Mouse (Mus musculus) brown adipose tissue, adult 24 weeks (tissue): Measurements from ENCODE around the gene Kif22. TPM values are rescaled to one million over a fixed set of nuclear protein-coding genes. Genes with fewer than 3 reads are reported as not detected.

ENCODE experiments used
- H3K27ac ChIP-seq: fragments of 200-500 bp; replicated peaks from 2 replicates; pipeline ENCODE4 v1.5.1; 2012; ENCODE audit warnings: low read depth, mild to moderate bottlenecking, low read length
- H3K4me1 ChIP-seq: fragments of 200-500 bp; 2 replicates; pipeline ENCODE4 v1.6.1; 2012; ENCODE audit warnings: low read length, mixed read lengths; ENCODE audit not compliant: control insufficient read depth, insufficient read depth, insufficient read length
- H3K4me3 ChIP-seq: fragments of 200-500 bp; 2 replicates; pipeline ENCODE4 v1.5.1; 2012; ENCODE audit warnings: low read depth, mild to moderate bottlenecking, low read length, moderate library complexity; ENCODE audit not compliant: insufficient read depth
- polyA plus RNA-seq: library from polyadenylated mRNA; stranded (reverse); fragments of >200 nt; gene quantifications from 2 replicates; pipeline ENCODE4 v1.2.4, GENCODE M21; 2012; ENCODE audit not compliant: missing spikeins, insufficient read depth, insufficient read length

Gene Kif22
- polyA plus RNA-seq, 1 experiment, result not detected

- H3K27ac ChIP-seq, result no peak overlapping the region
- no peak overlapping the region for H3K4me3 ChIP-seq
- no peaks in the 10 kb centered on the region for H3K4me1 ChIP-seq
Observed at GRCm38 (mm10) chr7:126996449-126996848, 45.8 kb downstream of the Kif22 start.

GRCm38 (mm10) chr7:126988816-126989215, 53.5 kb downstream of the Kif22 start:
- Histone ChIP-seq H3K4me1 (no peaks in the 10 kb centered on the region), H3K4me3 (no peak overlapping the region), H3K27ac (no peak overlapping the region)

- Histone ChIP-seq H3K4me3 (no peak overlapping the region), H3K27ac (no peak overlapping the region), H3K4me1 (no peaks in the 10 kb centered on the region)
Observed at GRCm38 (mm10) chr7:126986319-126986718, 56.0 kb downstream of the Kif22 start.

GRCm38 (mm10) chr7:126984667-126985444, 57.4 kb downstream of the Kif22 start:
- Histone ChIP-seq H3K4me3 (no peak overlapping the region), H3K4me1 (no peaks in the 10 kb centered on the region), H3K27ac (no peak overlapping the region)

- no peak overlapping the region for H3K27ac ChIP-seq
- H3K4me3 ChIP-seq, result no peak overlapping the region
- H3K4me1 ChIP-seq, result no peaks in the 10 kb centered on the region
Observed at GRCm38 (mm10) chr7:126983113-126983512, 59.2 kb downstream of the Kif22 start.

- Histone ChIP-seq H3K4me3 (no peak overlapping the region), H3K27ac (no peak overlapping the region), H3K4me1 (peaks cover 3% of the 10 kb centered on the region; the same call in 1 of the 2 replicates)
Observed at GRCm38 (mm10) chr7:126982054-126982453, 60.2 kb downstream of the Kif22 start.

- no peak overlapping the region for H3K4me3 ChIP-seq
- H3K4me1 ChIP-seq, result peaks cover 6% of the 10 kb centered on the region; the same call in 1 of the 2 replicates
- no peak overlapping the region for H3K27ac ChIP-seq
Observed at GRCm38 (mm10) chr7:126981601-126982000, 60.7 kb downstream of the Kif22 start.

GRCm38 (mm10) chr7:126978841-126979240, 63.4 kb downstream of the Kif22 start:
- Histone ChIP-seq H3K4me1 (peaks cover 19% of the 10 kb centered on the region), H3K27ac (no peak overlapping the region), H3K4me3 (no peak overlapping the region)

Other genes with a start within 250 kb of the Kif22 start
- 46.4 and 53.3 TPM in 2 replicates for gene Ppp4c, start 250.0 kb downstream of the Kif22 start, polyA plus RNA-seq
- gene Fam57b, start 244.8 kb downstream of the Kif22 start, polyA plus RNA-seq, result 50.7 and 63.7 TPM in 2 replicates
- gene 4930451I11Rik, start 210.8 kb downstream of the Kif22 start, polyA plus RNA-seq, result not detected in 2 replicates
- not detected in 2 replicates for gene Doc2a, start 195.1 kb downstream of the Kif22 start, polyA plus RNA-seq
- gene Hirip3, start 180.5 kb downstream of the Kif22 start, polyA plus RNA-seq, result 6.1 and 7.4 TPM in 2 replicates
- gene Ino80e, start 180.1 kb downstream of the Kif22 start, polyA plus RNA-seq, result 16.4 and 27.1 TPM in 2 replicates
- gene Taok2, start 157.8 kb downstream of the Kif22 start, polyA plus RNA-seq, result 17.6 and 22.7 TPM in 2 replicates
- gene Tmem219, start 119.6 kb downstream of the Kif22 start, polyA plus RNA-seq, result 41.9 and 45.2 TPM in 2 replicates
- gene Kctd13, start 113.6 kb downstream of the Kif22 start, polyA plus RNA-seq, result 8.8 and 10.9 TPM in 2 replicates
- not detected in 2 replicates for gene Asphd1, start 92.9 kb downstream of the Kif22 start, polyA plus RNA-seq
- 0.71 and 0.75 TPM in 2 replicates for gene Sez6l2, start 91.9 kb downstream of the Kif22 start, polyA plus RNA-seq
- gene Cdipt, start 66.6 kb downstream of the Kif22 start, polyA plus RNA-seq, result 33.4 and 41.3 TPM in 2 replicates
- gene Cdiptos, start 66.4 kb downstream of the Kif22 start, polyA plus RNA-seq, result 2.0 and 2.3 TPM in 2 replicates
- 27.9 and 52.7 TPM in 2 replicates for gene Mvp, start 27.9 kb downstream of the Kif22 start, polyA plus RNA-seq
- gene Pagr1b, start 26.0 kb downstream of the Kif22 start, polyA plus RNA-seq, result 14.1 TPM in 1 of 2 replicates, not detected in the other
- gene Pagr1a, start 25.1 kb downstream of the Kif22 start, polyA plus RNA-seq, result 5.9 and 26.0 TPM in 2 replicates
- 12.4 TPM in 1 of 2 replicates, not detected in the other for gene Gm42742, start 21.4 kb downstream of the Kif22 start, polyA plus RNA-seq
- 0.55 and 0.58 TPM in 2 replicates for gene Prrt2, start 21.3 kb downstream of the Kif22 start, polyA plus RNA-seq
- 23.3 and 33.6 TPM in 2 replicates for gene Maz, start 15.4 kb downstream of the Kif22 start, polyA plus RNA-seq
- not detected in 2 replicates for gene Zg16, start 44.9 kb upstream of the Kif22 start, polyA plus RNA-seq
- gene AI467606, start 48.9 kb upstream of the Kif22 start, polyA plus RNA-seq, result 0.96 and 1.8 TPM in 2 replicates
- gene Qprt, start 79.8 kb upstream of the Kif22 start, polyA plus RNA-seq, result 0.75 and 1.5 TPM in 2 replicates
- 0.44 TPM in 1 of 2 replicates, not detected in the other for gene Spn, start 95.4 kb upstream of the Kif22 start, polyA plus RNA-seq
- 15.3 and 17.4 TPM in 2 replicates for gene Cd2bp2, start 153.6 kb upstream of the Kif22 start, polyA plus RNA-seq
- 9.8 and 12.8 TPM in 2 replicates for gene Tbc1d10b, start 166.0 kb upstream of the Kif22 start, polyA plus RNA-seq
- 335 and 418 TPM in 2 replicates for gene Mylpf, start 166.4 kb upstream of the Kif22 start, polyA plus RNA-seq
- 3.3 and 3.4 TPM in 2 replicates for gene Zfp553, start 190.6 kb upstream of the Kif22 start, polyA plus RNA-seq
- 10.9 and 19.3 TPM in 2 replicates for gene Sept1, start 190.7 kb upstream of the Kif22 start, polyA plus RNA-seq
- 7.1 and 14.4 TPM in 2 replicates for gene Zfp771, start 201.8 kb upstream of the Kif22 start, polyA plus RNA-seq
- 38.1 and 41.3 TPM in 2 replicates for gene Dctpp1, start 218.2 kb upstream of the Kif22 start, polyA plus RNA-seq
- gene Sephs2, start 231.6 kb upstream of the Kif22 start, polyA plus RNA-seq, result 125 and 144 TPM in 2 replicates